Mouse (Mus musculus): Measurements from ENCODE around the gene Ppp2r5c. TPM values are rescaled to one million over a fixed set of nuclear protein-coding genes. Genes with fewer than 3 reads are reported as not detected.

The Ppp2r5c gene
- total RNA-seq, 2 experiments from 2014 or later = 61.1 to 68.9 TPM

- no peak for DNase-seq
- intact Hi-C loops (cut with DNase I) = no loop called here
These were observed 94.6 kb downstream of the Ppp2r5c start for GRCm38 (mm10) chr12:110541528-110541927.

- no peak for DNase-seq
- intact Hi-C loops (cut with DNase I) = no loop called here
These were observed 98.3 kb downstream of the Ppp2r5c start for GRCm38 (mm10) chr12:110545040-110545701.

GRCm38 (mm10) chr12:110547573-110547972, 100.7 kb downstream of the Ppp2r5c start:
- intact Hi-C loops (cut with DNase I) = no loop called here
- DNase-seq = no peak

- no peak for DNase-seq
- intact Hi-C loops (cut with DNase I) = loop anchor here (5.0 kb wide), 1 partner anchor 67 kb away; no protein-coding TSS in a partner anchor
These were observed 102.7 kb downstream of the Ppp2r5c start for GRCm38 (mm10) chr12:110549437-110550112.

- intact Hi-C loops (cut with DNase I) = loop anchor here (5.0 kb wide), 1 partner anchor 68 kb away; no protein-coding TSS in a partner anchor
- DNase-seq = no peak
These were observed 103.4 kb downstream of the Ppp2r5c start for GRCm38 (mm10) chr12:110550364-110550763.

GRCm38 (mm10) chr12:110552113-110552512, 105.2 kb downstream of the Ppp2r5c start:
- intact Hi-C loops (cut with DNase I) = loop anchor here (5.0 kb wide), 1 partner anchor 70 kb away; no protein-coding TSS in a partner anchor
- DNase-seq = no peak

- DNase-seq = no peak
- intact Hi-C loops (cut with DNase I) = loop anchor here (5.0 kb wide), 1 partner anchor 71 kb away; no protein-coding TSS in a partner anchor
These were observed 106.4 kb downstream of the Ppp2r5c start for GRCm38 (mm10) chr12:110553362-110553761.

- intact Hi-C loops (cut with DNase I) = no loop called here
- DNase-seq = no peak
These were observed 108.8 kb downstream of the Ppp2r5c start for GRCm38 (mm10) chr12:110555536-110556240.

- peak; percentile 23 to 29 for DNase-seq
- intact Hi-C loops (cut with DNase I) = no loop called here
These were observed 110.1 kb downstream of the Ppp2r5c start for GRCm38 (mm10) chr12:110556861-110557628.

- intact Hi-C loops (cut with DNase I) = no loop called here
- no peak for DNase-seq
These were observed 111.3 kb downstream of the Ppp2r5c start for GRCm38 (mm10) chr12:110558175-110558574.

GRCm38 (mm10) chr12:110563383-110563782, 116.5 kb downstream of the Ppp2r5c start:
- no peak for DNase-seq
- intact Hi-C loops (cut with DNase I) = no loop called here

GRCm38 (mm10) chr12:110564848-110565247, 117.9 kb downstream of the Ppp2r5c start:
- DNase-seq = no peak
- intact Hi-C loops (cut with DNase I) = no loop called here

- no peak for DNase-seq
- intact Hi-C loops (cut with DNase I) = no loop called here
These were observed 119.4 kb downstream of the Ppp2r5c start for GRCm38 (mm10) chr12:110566366-110566765.

GRCm38 (mm10) chr12:110571050-110571449, 124.1 kb downstream of the Ppp2r5c start:
- no peak for DNase-seq
- intact Hi-C loops (cut with DNase I) = no loop called here

GRCm38 (mm10) chr12:110572351-110572750, 125.4 kb downstream of the Ppp2r5c start:
- intact Hi-C loops (cut with DNase I) = no loop called here
- DNase-seq = no peak

GRCm38 (mm10) chr12:110573635-110574034, 126.7 kb downstream of the Ppp2r5c start:
- DNase-seq = no peak
- intact Hi-C loops (cut with DNase I) = no loop called here

GRCm38 (mm10) chr12:110575926-110576325, 129.0 kb downstream of the Ppp2r5c start:
- DNase-seq = no peak
- intact Hi-C loops (cut with DNase I) = loop anchor here (5.0 kb wide), 1 partner anchor 114 kb away; no protein-coding TSS in a partner anchor

- intact Hi-C loops (cut with DNase I) = loop anchor here (5.0 kb wide), 1 partner anchor 116 kb away; no protein-coding TSS in a partner anchor
- DNase-seq = no peak
These were observed 131.4 kb downstream of the Ppp2r5c start for GRCm38 (mm10) chr12:110578333-110578732.

GRCm38 (mm10) chr12:110588622-110589021, 141.7 kb downstream of the Ppp2r5c start:
- DNase-seq = no peak
- intact Hi-C loops (cut with DNase I) = no loop called here

- no peak for DNase-seq
- intact Hi-C loops (cut with DNase I) = loop anchor here (5.0 kb wide), 1 partner anchor 139 kb away; no protein-coding TSS in a partner anchor
These were observed 143.9 kb downstream of the Ppp2r5c start for GRCm38 (mm10) chr12:110590804-110591259.
